Mouse (Mus musculus) midbrain, embryonic 13.5 days (tissue): ENCODE results near the gene Rbfox3. TPM values are rescaled to one million over a fixed set of nuclear protein-coding genes. Genes with fewer than 3 reads are reported as not detected.
A peak's percentile ranks its signal among the peaks of the same experiment; 100 is the strongest.

Experiments
- ATAC-seq: fragments of 200-750 bp; cut with Nextera tagmentation; 2 replicates; pipeline ENCODE4 v1.8.0; 2017; ENCODE audit warnings: mild to moderate bottlenecking, moderate TSS enrichment, moderate library complexity
- H3K27ac ChIP-seq: fragments of 300-500 bp; sonication (generic); 2 replicates; pipeline ENCODE4 v1.5.1; 2015; ENCODE audit warnings: inconsistent platforms, mild to moderate bottlenecking, moderate library complexity
- H3K27me3 ChIP-seq: fragments of 300-500 bp; sonication (generic); 2 replicates; pipeline ENCODE4 v1.6.1; 2015; ENCODE audit warnings: mild to moderate bottlenecking, inconsistent platforms
- H3K36me3 ChIP-seq: fragments of 300-500 bp; sonication (generic); 2 replicates; pipeline ENCODE4 v1.6.1; 2015; ENCODE audit warnings: mild to moderate bottlenecking, inconsistent platforms
- H3K4me1 ChIP-seq: fragments of 300-500 bp; sonication (generic); replicated peaks from 2 replicates; pipeline ENCODE4 v1.6.1; 2015; ENCODE audit warnings: inconsistent platforms
- H3K4me2 ChIP-seq: fragments of 300-500 bp; sonication (generic); replicated peaks from 2 replicates; pipeline ENCODE4 v1.6.1; 2015; ENCODE audit warnings: moderate library complexity, mild to moderate bottlenecking, inconsistent platforms
- H3K4me3 ChIP-seq: fragments of 300-500 bp; sonication (generic); replicated peaks from 2 replicates; pipeline ENCODE4 v1.5.1; 2015; ENCODE audit warnings: mild to moderate bottlenecking, inconsistent platforms
- H3K9ac ChIP-seq: fragments of 300-500 bp; sonication (generic); replicated peaks from 2 replicates; pipeline ENCODE4 v1.6.1; 2015; ENCODE audit warnings: mild to moderate bottlenecking, inconsistent platforms
- H3K9me3 ChIP-seq: fragments of 300-500 bp; sonication (generic); 2 replicates; pipeline ENCODE4 v1.6.1; 2016; ENCODE audit warnings: mild to moderate bottlenecking, inconsistent platforms
- WGBS: fragments of 180-500 bp; shearing (Covaris S2); methylation state at CpG from one replicate; pipeline ENCODE4 v1.1.7; 2015; 5-methylcytosine and 5-hydroxymethylcytosine counted together
- polyA plus RNA-seq: library from polyadenylated mRNA; unstranded; fragments of >200 nt; fragmentation: Nextera tagmentation; extraction: Ambion mirVana; gene quantifications from 2 replicates; pipeline ENCODE4 v1.2.1, GENCODE M21; 2015

The Rbfox3 gene
- polyA plus RNA-seq, 1 experiment from 2014 or later = 29.9 TPM

DNA sequence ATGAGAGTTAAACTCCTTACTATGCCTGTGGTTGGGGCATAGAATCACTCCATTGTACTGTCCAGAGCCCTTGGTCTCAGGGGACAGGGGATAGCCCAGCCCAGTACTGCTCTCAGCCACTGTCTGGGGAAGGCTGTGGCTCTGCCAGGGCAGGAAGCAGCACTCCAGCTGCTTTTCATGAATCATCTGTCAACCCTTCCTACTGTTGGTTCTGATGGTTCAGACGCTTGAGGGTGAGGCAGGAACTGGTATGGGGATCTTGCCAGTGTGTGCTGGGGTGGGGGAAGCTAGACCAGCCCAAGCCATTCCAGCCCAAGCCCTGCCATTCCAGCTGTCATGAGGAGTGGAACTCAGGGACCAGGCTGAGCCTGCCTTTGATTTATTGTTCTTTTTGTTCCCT lies 243.5 kb downstream of the Rbfox3 start:
- Histone ChIP-seq H3K4me2 (no peak overlapping the region), H3K27ac (no peak overlapping the region), H3K9me3 (no peaks in the 10 kb centered on the region), H3K27me3 (no peaks in the 10 kb centered on the region), H3K4me3 (no peak overlapping the region), H3K9ac (no peak overlapping the region), H3K36me3 (no peaks in the 10 kb centered on the region), H3K4me1 (peaks cover 57% of the 10 kb centered on the region)
- ATAC-seq = no peak
- 72% methylated on average over 1 of the region's 1 CpGs for WGBS

GRCm38 (mm10) chr11:118666172-118666571 lies 245.2 kb downstream of the Rbfox3 start:
- H3K27me3 ChIP-seq = no peaks in the 10 kb centered on the region
- no peak overlapping the region for H3K4me2 ChIP-seq
- H3K9me3 ChIP-seq = no peaks in the 10 kb centered on the region
- no peak overlapping the region for H3K4me3 ChIP-seq
- H3K27ac ChIP-seq = peak overlapping the region; percentile 72
- WGBS = 75% methylated on average over 3 of the region's 3 CpGs
- H3K4me1 ChIP-seq = peaks cover 67% of the 10 kb centered on the region
- ATAC-seq = no peak
- H3K9ac ChIP-seq = no peak overlapping the region
- H3K36me3 ChIP-seq = no peaks in the 10 kb centered on the region

DNA sequence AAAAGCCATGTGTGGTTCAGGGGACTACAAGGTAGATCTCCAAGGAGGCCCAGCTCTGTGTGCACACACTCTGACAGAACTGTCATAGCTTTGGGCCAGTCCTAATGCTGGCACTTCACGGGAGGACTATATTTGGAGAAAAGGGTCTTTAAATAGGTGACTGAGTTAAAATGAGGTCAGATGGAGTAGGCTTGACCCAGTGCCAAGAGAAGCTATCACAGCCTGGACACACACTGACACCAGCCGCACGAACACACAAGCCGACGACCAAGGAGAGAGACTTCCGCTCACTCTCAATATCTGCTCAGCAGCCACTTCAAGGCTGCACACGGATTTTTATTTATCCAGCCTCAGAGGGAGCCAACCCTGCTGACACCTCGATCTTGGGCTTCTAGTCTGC lies 248.1 kb downstream of the Rbfox3 start:
- H3K4me3 ChIP-seq = no peak overlapping the region
- 75% methylated on average over 8 of the region's 8 CpGs for WGBS
- H3K4me2 ChIP-seq = no peak overlapping the region
- H3K9ac ChIP-seq = no peak overlapping the region
- ATAC-seq = no peak
- H3K27me3 ChIP-seq = no peaks in the 10 kb centered on the region
- no peak overlapping the region for H3K27ac ChIP-seq
- no peaks in the 10 kb centered on the region for H3K9me3 ChIP-seq
- no peaks in the 10 kb centered on the region for H3K36me3 ChIP-seq
- peaks cover 71% of the 10 kb centered on the region for H3K4me1 ChIP-seq

DNA sequence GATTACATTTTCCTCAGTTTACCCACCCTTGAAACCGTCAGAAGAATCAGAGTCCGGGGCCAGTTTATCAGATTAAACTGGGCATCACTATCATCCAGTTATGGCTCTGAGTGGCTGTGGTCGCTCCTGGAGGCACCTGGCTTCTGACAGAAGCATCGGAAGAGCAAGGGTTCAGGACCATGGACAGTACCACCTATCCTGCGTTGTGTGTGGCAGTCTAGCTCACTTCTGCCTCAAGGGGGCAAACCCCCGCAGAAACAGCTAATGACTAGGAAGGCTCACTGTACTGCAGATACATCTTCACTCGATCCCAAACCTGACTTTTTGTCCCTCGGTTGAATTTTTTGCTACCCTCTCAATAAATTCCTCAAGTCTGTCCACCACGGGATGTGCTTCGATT lies 252.1 kb downstream of the Rbfox3 start:
- Histone ChIP-seq H3K4me1 (peaks cover 61% of the 10 kb centered on the region), H3K9me3 (no peaks in the 10 kb centered on the region), H3K4me2 (no peak overlapping the region), H3K27ac (no peak overlapping the region), H3K9ac (no peak overlapping the region), H3K27me3 (no peaks in the 10 kb centered on the region), H3K4me3 (no peak overlapping the region), H3K36me3 (no peaks in the 10 kb centered on the region)
- WGBS = 21% methylated on average over 10 of the region's 10 CpGs
- no peak for ATAC-seq

GRCm38 (mm10) chr11:118655833-118656232 lies 255.6 kb downstream of the Rbfox3 start:
- H3K4me1 ChIP-seq = peaks cover 56% of the 10 kb centered on the region
- H3K9me3 ChIP-seq = no peaks in the 10 kb centered on the region
- H3K27ac ChIP-seq = no peak overlapping the region
- no peak for ATAC-seq
- no peak overlapping the region for H3K9ac ChIP-seq
- no peaks in the 10 kb centered on the region for H3K36me3 ChIP-seq
- H3K4me2 ChIP-seq = no peak overlapping the region
- whole genome bisulfite sequencing = 67% methylated on average over 4 of the region's 4 CpGs
- no peaks in the 10 kb centered on the region for H3K27me3 ChIP-seq
- H3K4me3 ChIP-seq = no peak overlapping the region

DNA sequence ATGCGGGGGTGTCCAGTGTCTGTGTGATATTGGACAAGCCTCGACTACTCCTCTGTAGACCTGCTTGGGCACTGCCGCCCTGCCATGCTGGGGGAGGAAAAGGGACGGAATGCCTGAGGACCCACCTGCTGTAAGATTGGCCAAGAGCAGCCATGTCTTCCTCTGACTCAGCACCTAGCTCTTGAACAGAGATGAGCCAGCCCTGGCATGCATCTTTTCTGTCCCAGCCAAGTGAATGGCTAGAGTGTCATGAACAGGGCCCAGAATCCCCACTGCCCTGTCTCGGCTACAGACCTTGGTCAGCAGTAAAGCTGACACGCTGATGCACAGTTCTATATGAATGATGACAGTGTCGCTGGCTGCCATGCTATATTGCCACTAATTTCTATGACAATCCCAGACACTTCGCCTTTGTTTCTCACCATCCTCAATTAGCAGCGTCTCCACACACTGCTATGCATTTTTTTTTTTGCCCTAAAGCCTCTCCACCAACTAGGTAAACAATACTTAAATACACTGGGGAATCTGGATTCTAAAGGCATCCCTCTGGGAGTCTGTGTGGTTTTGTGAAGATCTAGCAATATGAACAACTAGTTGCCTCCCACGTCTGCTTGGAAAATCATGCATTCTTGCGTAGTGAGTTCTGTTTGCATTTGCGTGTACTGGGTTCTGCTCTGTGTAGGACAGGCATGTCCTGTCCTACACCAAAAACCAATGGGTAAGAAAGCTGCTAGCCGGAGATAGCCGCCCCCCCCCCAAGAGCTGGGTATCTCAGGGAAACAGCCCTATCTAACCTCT lies 257.7 kb downstream of the Rbfox3 start:
- Histone ChIP-seq H3K36me3 (no peaks in the 10 kb centered on the region), H3K27me3 (no peaks in the 10 kb centered on the region), H3K9me3 (no peaks in the 10 kb centered on the region), H3K9ac (no peak overlapping the region), H3K4me3 (no peak overlapping the region), H3K27ac (no peak overlapping the region), H3K4me1 (peaks cover 40% of the 10 kb centered on the region), H3K4me2 (no peak overlapping the region)
- no peak for ATAC-seq
- WGBS = 87% methylated on average over 14 of the region's 14 CpGs

GRCm38 (mm10) chr11:118652401-118653240 lies 258.8 kb downstream of the Rbfox3 start:
- Histone ChIP-seq H3K9ac (no peak overlapping the region; the same call in 1 of the 2 replicates), H3K27ac (no peak overlapping the region), H3K4me2 (no peak overlapping the region), H3K9me3 (no peaks in the 10 kb centered on the region), H3K4me3 (no peak overlapping the region), H3K36me3 (no peaks in the 10 kb centered on the region), H3K27me3 (no peaks in the 10 kb centered on the region), H3K4me1 (peaks cover 29% of the 10 kb centered on the region)
- ATAC-seq = no peak
- 87% methylated on average over 13 of the region's 13 CpGs for WGBS

- no peak for ATAC-seq
- H3K4me3 ChIP-seq = no peak overlapping the region
- WGBS = 27% methylated on average over 5 of the region's 5 CpGs
These were observed 263.0 kb downstream of the Rbfox3 start for GRCm38 (mm10) chr11:118648369-118648768.

DNA sequence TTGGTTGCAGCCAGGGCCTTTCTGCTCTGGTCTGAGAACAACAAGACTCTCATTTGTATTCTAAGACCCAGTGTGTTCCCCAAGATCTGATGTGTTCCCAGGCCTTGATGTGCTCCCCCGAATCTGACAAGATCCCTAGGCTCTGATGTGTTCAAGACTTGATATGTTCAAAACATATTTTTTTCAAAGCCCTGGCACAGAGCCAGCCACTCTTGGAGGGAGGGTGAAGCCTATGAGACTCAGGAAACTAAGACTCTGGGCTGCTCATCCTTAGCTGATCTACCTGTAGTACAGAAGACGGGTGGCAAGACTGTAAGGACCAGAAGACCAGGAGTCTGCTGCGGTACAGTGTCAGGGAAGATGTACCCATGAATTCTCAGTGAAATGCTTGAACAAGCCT lies 264.5 kb downstream of the Rbfox3 start:
- Histone ChIP-seq H3K4me2 (no peak overlapping the region), H3K27ac (no peak overlapping the region), H3K4me1 (peaks cover 15% of the 10 kb centered on the region), H3K36me3 (no peaks in the 10 kb centered on the region), H3K4me3 (no peak overlapping the region), H3K9me3 (no peaks in the 10 kb centered on the region), H3K9ac (no peak overlapping the region), H3K27me3 (no peaks in the 10 kb centered on the region)
- WGBS = 90% methylated on average over 3 of the region's 3 CpGs
- ATAC-seq = no peak

More at GRCm38 (mm10) chr11:118648369-118648768, 263.0 kb downstream of the Rbfox3 start:
- H3K36me3 ChIP-seq = no peaks in the 10 kb centered on the region
- H3K9me3 ChIP-seq = no peaks in the 10 kb centered on the region
- no peaks in the 10 kb centered on the region for H3K27me3 ChIP-seq
- H3K4me2 ChIP-seq = no peak overlapping the region
- H3K27ac ChIP-seq = no peak overlapping the region
- peaks cover 23% of the 10 kb centered on the region for H3K4me1 ChIP-seq
- H3K9ac ChIP-seq = no peak overlapping the region

- no peak overlapping the region for H3K27ac ChIP-seq
- H3K27me3 ChIP-seq = no peaks in the 10 kb centered on the region
- H3K4me1 ChIP-seq = no peaks in the 10 kb centered on the region
- H3K9ac ChIP-seq = no peak overlapping the region
- no peak for ATAC-seq
- no peak overlapping the region for H3K4me2 ChIP-seq
- H3K4me3 ChIP-seq = no peak overlapping the region
- no peaks in the 10 kb centered on the region for H3K36me3 ChIP-seq
- WGBS = 94% methylated on average over 3 of the region's 3 CpGs
- H3K9me3 ChIP-seq = no peaks in the 10 kb centered on the region
These were observed 266.2 kb downstream of the Rbfox3 start for GRCm38 (mm10) chr11:118645158-118645557.

DNA sequence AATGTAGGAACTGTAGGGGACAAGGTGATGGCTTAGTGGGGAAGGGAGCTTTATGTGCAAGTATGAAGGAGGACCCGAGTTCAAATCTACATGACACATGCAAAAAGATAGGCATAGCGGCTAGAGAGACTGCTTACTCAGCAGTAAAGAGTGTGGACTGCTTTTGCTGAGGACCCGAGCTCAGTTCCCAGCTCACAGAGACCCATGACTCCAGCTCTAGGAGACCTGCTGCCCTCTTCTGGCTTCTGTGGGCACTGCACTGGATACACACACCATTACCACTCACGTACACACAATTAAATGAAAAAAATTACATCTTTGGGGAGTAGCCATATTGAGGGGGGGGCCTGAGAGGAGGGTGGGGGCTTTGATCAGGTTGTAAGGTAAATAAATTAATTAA lies 270.7 kb downstream of the Rbfox3 start:
- Histone ChIP-seq H3K4me3 (no peak overlapping the region), H3K4me2 (no peak overlapping the region), H3K27me3 (no peaks in the 10 kb centered on the region), H3K36me3 (no peaks in the 10 kb centered on the region), H3K4me1 (no peaks in the 10 kb centered on the region), H3K9ac (no peak overlapping the region), H3K27ac (no peak overlapping the region), H3K9me3 (no peaks in the 10 kb centered on the region)
- no peak for ATAC-seq
- 90% methylated on average over 4 of the region's 4 CpGs for WGBS

- no peak for ATAC-seq
- Histone ChIP-seq H3K27ac (no peak overlapping the region), H3K9ac (no peak overlapping the region), H3K9me3 (no peaks in the 10 kb centered on the region), H3K4me1 (no peaks in the 10 kb centered on the region), H3K4me2 (no peak overlapping the region), H3K4me3 (no peak overlapping the region), H3K36me3 (no peaks in the 10 kb centered on the region), H3K27me3 (no peaks in the 10 kb centered on the region)
- 73% methylated on average over 10 of the region's 10 CpGs for WGBS
These were observed 273.7 kb downstream of the Rbfox3 start for GRCm38 (mm10) chr11:118637718-118638117.
